Mouse (Mus musculus) retina, postnatal 1 day (tissue): ENCODE measurements around the gene Nt5m.

Experiments
- DNase-seq: peaks from one replicate; pipeline ENCODE4 v3.0.0-alpha.2; 2012

Nt5m gene

GRCm38 (mm10) chr11:59846311-59846710 lies 7.1 kb downstream of the Nt5m start:
- DNase-seq, result no peak

GRCm38 (mm10) chr11:59847131-59847530 lies 7.9 kb downstream of the Nt5m start:
- peak; percentile 75 for DNase-seq

- DNase-seq, result peak; percentile 88
Measured at GRCm38 (mm10) chr11:59847891-59848884, 8.9 kb downstream of the Nt5m start.

- no peak for DNase-seq
Measured at GRCm38 (mm10) chr11:59852865-59853264, 13.6 kb downstream of the Nt5m start.

GRCm38 (mm10) chr11:59860467-59860866 lies 21.2 kb downstream of the Nt5m start:
- DNase-seq, result no peak

GRCm38 (mm10) chr11:59864316-59864715 lies 25.1 kb downstream of the Nt5m start:
- no peak for DNase-seq

GRCm38 (mm10) chr11:59872124-59872523 lies 32.9 kb downstream of the Nt5m start:
- no peak for DNase-seq

- DNase-seq, result peak; percentile 88
Measured at GRCm38 (mm10) chr11:59880031-59880430, 40.8 kb downstream of the Nt5m start.

- DNase-seq, result peak; percentile 49
Measured at GRCm38 (mm10) chr11:59885217-59885986, 46.2 kb downstream of the Nt5m start.

- no peak for DNase-seq
Measured at GRCm38 (mm10) chr11:59886952-59887351, 47.7 kb downstream of the Nt5m start.

GRCm38 (mm10) chr11:59888151-59888550 lies 48.9 kb downstream of the Nt5m start:
- DNase-seq, result no peak

GRCm38 (mm10) chr11:59891854-59892253 lies 52.6 kb downstream of the Nt5m start:
- DNase-seq, result peak; percentile 48

- DNase-seq, result no peak
Measured at GRCm38 (mm10) chr11:59893153-59893788, 54.0 kb downstream of the Nt5m start.

- DNase-seq, result no peak
Measured at GRCm38 (mm10) chr11:59894916-59895315, 55.7 kb downstream of the Nt5m start.

GRCm38 (mm10) chr11:59895316-59895715 lies 56.1 kb downstream of the Nt5m start:
- no peak for DNase-seq

GRCm38 (mm10) chr11:59897981-59898599 lies 58.8 kb downstream of the Nt5m start:
- peak; percentile 62 for DNase-seq

- peak; percentile 35 for DNase-seq
Measured at GRCm38 (mm10) chr11:59899711-59900685, 60.8 kb downstream of the Nt5m start.

- DNase-seq, result no peak
Measured at GRCm38 (mm10) chr11:59900995-59901394, 61.7 kb downstream of the Nt5m start.

- no peak for DNase-seq
Measured at GRCm38 (mm10) chr11:59902045-59902726, 62.9 kb downstream of the Nt5m start.

GRCm38 (mm10) chr11:59906521-59907123 lies 67.4 kb downstream of the Nt5m start:
- DNase-seq, result no peak
